Mouse (Mus musculus) heart, postnatal 0 days (tissue): ENCODE results near the gene 4931409K22Rik. TPM values are rescaled to one million over a fixed set of nuclear protein-coding genes. Genes with fewer than 3 reads are reported as not detected.

Experiments
- ATAC-seq: fragments of 200-750 bp; cut with Nextera tagmentation; 2 replicates; pipeline ENCODE4 v1.8.0; 2017; ENCODE audit warnings: low read depth, moderate number of reproducible peaks, moderate library complexity; ENCODE audit not compliant: insufficient read depth
- DNase-seq: peaks from one replicate; pipeline ENCODE4 v3.0.0-alpha.2; 2016; ENCODE audit warnings: low spot score
- H3K27ac ChIP-seq: fragments of 300-500 bp; sonication (generic); 2 replicates; pipeline ENCODE4 v1.5.1; 2014; ENCODE audit warnings: low read depth, mild to moderate bottlenecking
- H3K27me3 ChIP-seq: fragments of 300-500 bp; sonication (generic); 2 replicates; pipeline ENCODE4 v1.6.1; 2014; ENCODE audit warnings: low read length, mixed read lengths; ENCODE audit not compliant: control insufficient read depth, insufficient read depth
- H3K36me3 ChIP-seq: fragments of 300-500 bp; sonication (generic); replicated peaks from 2 replicates; pipeline ENCODE4 v1.6.1; 2014; ENCODE audit warnings: low read length, mixed read lengths; ENCODE audit not compliant: control insufficient read depth, insufficient read depth
- H3K4me1 ChIP-seq: fragments of 300-500 bp; sonication (generic); 2 replicates; pipeline ENCODE4 v1.6.1; 2014; ENCODE audit warnings: antibody characterized with exemption; ENCODE audit not compliant: control insufficient read depth, insufficient read depth
- H3K4me2 ChIP-seq: fragments of 300-500 bp; sonication (generic); 2 replicates; pipeline ENCODE4 v1.6.1; 2014; ENCODE audit warnings: low read depth, mild to moderate bottlenecking, low read length, moderate library complexity
- H3K4me3 ChIP-seq: fragments of 300-500 bp; sonication (generic); 2 replicates; pipeline ENCODE4 v1.5.1; 2014; ENCODE audit warnings: low read depth, low read length
- H3K9ac ChIP-seq: fragments of 300-500 bp; sonication (generic); replicated peaks from 2 replicates; pipeline ENCODE4 v1.6.1; 2014; ENCODE audit warnings: low read depth, low read length, mixed read lengths
- H3K9me3 ChIP-seq: fragments of 300-500 bp; sonication (generic); replicated peaks from 2 replicates; pipeline ENCODE4 v1.6.1; 2016; ENCODE audit warnings: low read length; ENCODE audit not compliant: control insufficient read depth
- CTCF ChIP-seq: IDR thresholded peaks from 2 replicates; pipeline ENCODE4 v1.5.1; 2016; ENCODE audit warnings: antibody characterized with exemption, control low read depth, low read depth
- EP300 ChIP-seq: IDR thresholded peaks from 2 replicates; pipeline ENCODE4 v1.6.1; 2016; ENCODE audit warnings: antibody characterized with exemption, low read depth
- WGBS: fragments of 180-500 bp; shearing (Covaris S2); extraction: QIAGEN DNeasy Blood & Tissue Kit; methylation state at CpG from one replicate; pipeline ENCODE4 v1.1.7; 2014; 5-methylcytosine and 5-hydroxymethylcytosine counted together
- microRNA counts: library from miRNA; unstranded; fragments of <30 nt; microRNA quantifications from one replicate; lab custom pipeline; 2015
- microRNA-seq: library from miRNA; unstranded; fragments of <30 nt; microRNA quantifications from one replicate; pipeline ENCODE4, GENCODE M21; 2016
- polyA plus RNA-seq: library from polyadenylated mRNA; unstranded; fragments of >200 nt; fragmentation: Nextera tagmentation; extraction: Ambion mirVana; gene quantifications from 2 replicates; pipeline ENCODE4 v1.2.1, GENCODE M21; 2015
- total RNA-seq: library from RNA; depleted of rRNA; stranded (reverse); fragments of >200 nt; gene quantifications from 2 replicates; pipeline ENCODE4 v1.2.3, GENCODE M21; 2014; ENCODE audit warnings: low replicate concordance; rRNA removed

The 4931409K22Rik gene
- total and polyA plus RNA-seq, 2 experiments from 2014 or later, result not detected

GRCm38 (mm10) chr5:24500851-24501250, 55.8 kb downstream of the 4931409K22Rik start:
- ATAC-seq (no peak), DNase-seq (no peak)
- Histone ChIP-seq H3K27ac (no peak overlapping the region), H3K4me2 (no peak overlapping the region), H3K9me3 (no peaks in the 10 kb centered on the region), H3K4me3 (no peak overlapping the region), H3K9ac (no peak overlapping the region), H3K4me1 (no peaks in the 10 kb centered on the region), H3K36me3 (peaks cover 55% of the 10 kb centered on the region), H3K27me3 (peaks cover 18% of the 10 kb centered on the region)
- TF ChIP-seq EP300 (no peak), CTCF (no peak)
- WGBS, result 59% methylated on average over 11 of the region's 11 CpGs

GRCm38 (mm10) chr5:24499113-24499512, 57.5 kb downstream of the 4931409K22Rik start:
- H3K4me3 ChIP-seq, result no peak overlapping the region
- H3K4me1 ChIP-seq, result no peaks in the 10 kb centered on the region
- DNase-seq (no peak), ATAC-seq (no peak)
- H3K9ac ChIP-seq, result no peak overlapping the region
- H3K4me2 ChIP-seq, result no peak overlapping the region
- H3K36me3 ChIP-seq, result peaks cover 72% of the 10 kb centered on the region
- TF ChIP-seq EP300, result no peak
- TF ChIP-seq CTCF, result no peak
- WGBS, result 87% methylated on average over 10 of the region's 10 CpGs
- no peak overlapping the region for H3K27ac ChIP-seq
- no peaks in the 10 kb centered on the region for H3K9me3 ChIP-seq
- peaks cover 2% of the 10 kb centered on the region for H3K27me3 ChIP-seq

- H3K36me3 ChIP-seq, result peaks cover 88% of the 10 kb centered on the region
- 89% methylated on average over 12 of the region's 12 CpGs for WGBS
- H3K4me3 ChIP-seq, result no peak overlapping the region
- no peak for DNase-seq
- no peaks in the 10 kb centered on the region for H3K9me3 ChIP-seq
- no peaks in the 10 kb centered on the region for H3K27me3 ChIP-seq
- TF ChIP-seq CTCF (no peak), EP300 (no peak)
- no peak overlapping the region for H3K27ac ChIP-seq
- ATAC-seq, result no peak
- no peak overlapping the region for H3K4me2 ChIP-seq
- no peak overlapping the region for H3K9ac ChIP-seq
- H3K4me1 ChIP-seq, result no peaks in the 10 kb centered on the region
These were observed 59.1 kb downstream of the 4931409K22Rik start for GRCm38 (mm10) chr5:24497526-24497925.

- Histone ChIP-seq H3K27me3 (no peaks in the 10 kb centered on the region), H3K36me3 (peaks cover 90% of the 10 kb centered on the region), H3K4me3 (no peak overlapping the region), H3K9me3 (no peaks in the 10 kb centered on the region), H3K4me1 (no peaks in the 10 kb centered on the region), H3K9ac (no peak overlapping the region), H3K4me2 (no peak overlapping the region), H3K27ac (no peak overlapping the region)
- no peak for ATAC-seq
- DNase-seq, result no peak
- WGBS, result 74% methylated on average over 6 of the region's 6 CpGs
- TF ChIP-seq EP300, result no peak
- no peak for TF ChIP-seq CTCF
These were observed 59.9 kb downstream of the 4931409K22Rik start for GRCm38 (mm10) chr5:24496756-24497155.

GRCm38 (mm10) chr5:24495019-24495418, 61.6 kb downstream of the 4931409K22Rik start:
- WGBS, result 93% methylated on average over 15 of the region's 15 CpGs
- Histone ChIP-seq H3K9ac (no peak overlapping the region), H3K36me3 (peaks cover 94% of the 10 kb centered on the region), H3K4me3 (no peak overlapping the region), H3K27me3 (no peaks in the 10 kb centered on the region), H3K9me3 (no peaks in the 10 kb centered on the region), H3K27ac (no peak overlapping the region), H3K4me1 (no peaks in the 10 kb centered on the region), H3K4me2 (no peak overlapping the region)
- no peak for DNase-seq
- TF ChIP-seq EP300, result no peak
- no peak for TF ChIP-seq CTCF
- no peak for ATAC-seq

MicroRNAs encoded within 50 kb of the gene (microRNA counts, 519-probe panel; counts per million panel counts)
- microRNA mmu-miR-671-3p (lab: Ali Mortazavi, UCI), result not detected
- microRNA mmu-miR-671-5p (lab: Ali Mortazavi, UCI), result not detected

Small RNA genes lying within 50 kb of the gene (microRNA-seq; reads per million reads assigned to microRNA genes)
- 293 reads per million, percentile 69 among the genes with 10 or more reads in this experiment for gene Mir671

Other genes with a start within 250 kb of the 4931409K22Rik start
- gene Kcnh2, start 205.2 kb downstream of the 4931409K22Rik start, total RNA-seq, result 86.1 and 120 TPM in 2 replicates
- 29.4 and 32.1 TPM in 2 replicates for gene Kcnh2, start 205.2 kb downstream of the 4931409K22Rik start, polyA plus RNA-seq
- gene Nos3, start 192.0 kb downstream of the 4931409K22Rik start, total RNA-seq, result 50.9 and 52.1 TPM in 2 replicates
- gene Nos3, start 192.0 kb downstream of the 4931409K22Rik start, polyA plus RNA-seq, result 21.1 and 25.6 TPM in 2 replicates
- gene Atg9b, start 164.7 kb downstream of the 4931409K22Rik start, total RNA-seq, result 0.15 and 0.66 TPM in 2 replicates
- gene Atg9b, start 164.7 kb downstream of the 4931409K22Rik start, polyA plus RNA-seq, result 0.34 and 0.47 TPM in 2 replicates
- 141 and 159 TPM in 2 replicates for gene Abcb8, start 163.1 kb downstream of the 4931409K22Rik start, total RNA-seq
- gene Abcb8, start 163.1 kb downstream of the 4931409K22Rik start, polyA plus RNA-seq, result 69.2 and 73.2 TPM in 2 replicates
- not detected in 2 replicates for gene Asic3, start 143.4 kb downstream of the 4931409K22Rik start, total RNA-seq
- 0.08 and 0.10 TPM in 2 replicates for gene Asic3, start 143.4 kb downstream of the 4931409K22Rik start, polyA plus RNA-seq
- 17.3 and 21.6 TPM in 2 replicates for gene Cdk5, start 133.3 kb downstream of the 4931409K22Rik start, total RNA-seq
- 30.9 and 32.2 TPM in 2 replicates for gene Cdk5, start 133.3 kb downstream of the 4931409K22Rik start, polyA plus RNA-seq
- gene Slc4a2, start 133.0 kb downstream of the 4931409K22Rik start, total RNA-seq, result 74.9 and 110 TPM in 2 replicates
- 20.8 and 21.5 TPM in 2 replicates for gene Slc4a2, start 133.0 kb downstream of the 4931409K22Rik start, polyA plus RNA-seq
- 368 and 470 TPM in 2 replicates for gene Fastk, start 111.5 kb downstream of the 4931409K22Rik start, total RNA-seq
- 219 and 223 TPM in 2 replicates for gene Fastk, start 111.5 kb downstream of the 4931409K22Rik start, polyA plus RNA-seq
- 30.8 and 36.7 TPM in 2 replicates for gene Tmub1, start 109.0 kb downstream of the 4931409K22Rik start, total RNA-seq
- 16.5 and 17.3 TPM in 2 replicates for gene Tmub1, start 109.0 kb downstream of the 4931409K22Rik start, polyA plus RNA-seq
- 39.3 and 40.6 TPM in 2 replicates for gene Agap3, start 104.6 kb downstream of the 4931409K22Rik start, total RNA-seq
- 15.6 and 18.3 TPM in 2 replicates for gene Agap3, start 104.6 kb downstream of the 4931409K22Rik start, polyA plus RNA-seq
- not detected in 2 replicates for gene Gbx1, start 29.6 kb downstream of the 4931409K22Rik start, total RNA-seq
- not detected in 2 replicates for gene Gbx1, start 29.6 kb downstream of the 4931409K22Rik start, polyA plus RNA-seq
- gene Asb10, start 15.8 kb downstream of the 4931409K22Rik start, total RNA-seq, result 34.4 and 44.0 TPM in 2 replicates
- 20.8 and 24.3 TPM in 2 replicates for gene Asb10, start 15.8 kb downstream of the 4931409K22Rik start, polyA plus RNA-seq
- gene Abcf2, start 20.7 kb upstream of the 4931409K22Rik start, total RNA-seq, result 53.7 and 56.0 TPM in 2 replicates
- gene Abcf2, start 20.7 kb upstream of the 4931409K22Rik start, polyA plus RNA-seq, result 46.0 and 49.6 TPM in 2 replicates
- 34.9 and 64.4 TPM in 2 replicates for gene Chpf2, start 29.9 kb upstream of the 4931409K22Rik start, total RNA-seq
- gene Chpf2, start 29.9 kb upstream of the 4931409K22Rik start, polyA plus RNA-seq, result 10.5 and 13.2 TPM in 2 replicates
- 79.2 and 98.4 TPM in 2 replicates for gene Smarcd3, start 67.6 kb upstream of the 4931409K22Rik start, total RNA-seq
- gene Smarcd3, start 67.6 kb upstream of the 4931409K22Rik start, polyA plus RNA-seq, result 33.9 and 36.9 TPM in 2 replicates
- 20.4 and 25.6 TPM in 2 replicates for gene Nub1, start 128.7 kb upstream of the 4931409K22Rik start, total RNA-seq
- gene Nub1, start 128.7 kb upstream of the 4931409K22Rik start, polyA plus RNA-seq, result 19.5 and 21.3 TPM in 2 replicates
- 3.4 and 5.1 TPM in 2 replicates for gene Wdr86, start 173.9 kb upstream of the 4931409K22Rik start, total RNA-seq
- gene Wdr86, start 173.9 kb upstream of the 4931409K22Rik start, polyA plus RNA-seq, result 2.7 and 2.8 TPM in 2 replicates
- gene Crygn, start 201.2 kb upstream of the 4931409K22Rik start, total RNA-seq, result not detected in 2 replicates
- gene Crygn, start 201.2 kb upstream of the 4931409K22Rik start, polyA plus RNA-seq, result 3.5 and 3.9 TPM in 2 replicates